Mouse (Mus musculus) liver, adult 2 months (tissue): ENCODE results near the gene 4931428L18Rik. TPM values are rescaled to one million over a fixed set of nuclear protein-coding genes. Genes with fewer than 3 reads are reported as not detected.
A peak's percentile ranks its signal among the peaks of the same experiment; 100 is the strongest.

Experiments
- DNase-seq: peaks from one replicate; pipeline ENCODE4 v3.0.0-alpha.2; 2011; ENCODE audit warnings: low read depth, low spot score; ENCODE audit errors: extremely low read depth
- H3K27ac ChIP-seq: fragments of 200-500 bp; replicated peaks from 2 replicates; pipeline ENCODE4 v1.5.1; 2012; ENCODE audit warnings: low read depth, mild to moderate bottlenecking, control low read depth, inconsistent platforms, low read length; ENCODE audit not compliant: insufficient read depth
- H3K27me3 ChIP-seq: fragments of 200-500 bp; 2 replicates; pipeline ENCODE4 v1.6.1; 2012; ENCODE audit warnings: mild to moderate bottlenecking, moderate library complexity, low read length, inconsistent platforms; ENCODE audit not compliant: control insufficient read depth, insufficient read depth
- H3K36me3 ChIP-seq: fragments of 200-500 bp; 2 replicates; pipeline ENCODE4 v1.6.1; 2012; ENCODE audit warnings: low read length, inconsistent platforms; ENCODE audit not compliant: control insufficient read depth, insufficient read depth
- H3K4me1 ChIP-seq: fragments of 200-500 bp; 2 replicates; pipeline ENCODE4 v1.6.1; 2011; ENCODE audit warnings: low read length; ENCODE audit not compliant: control insufficient read depth, insufficient read depth
- H3K4me3 ChIP-seq: fragments of 200-500 bp; 2 replicates; pipeline ENCODE4 v1.5.1; 2011; ENCODE audit warnings: low read depth, mild to moderate bottlenecking, control low read depth, low read length, moderate library complexity; ENCODE audit not compliant: insufficient read depth
- H3K79me2 ChIP-seq: fragments of 200-500 bp; 2 replicates; pipeline ENCODE4 v1.6.1; 2012; ENCODE audit warnings: inconsistent platforms, mild to moderate bottlenecking, low read length, moderate library complexity; ENCODE audit not compliant: control insufficient read depth, insufficient read depth
- H3K9ac ChIP-seq: fragments of 200-500 bp; 2 replicates; pipeline ENCODE4 v1.6.1; 2012; ENCODE audit warnings: low read depth, mild to moderate bottlenecking, control low read depth, inconsistent platforms, low read length
- CTCF ChIP-seq: fragments of 200-500 bp; IDR thresholded peaks from 2 replicates; pipeline ENCODE4 v1.5.1; 2011; ENCODE audit warnings: low read depth, low read length, control low read depth
- POLR2A ChIP-seq: fragments of 200-500 bp; IDR thresholded peaks from 2 replicates; pipeline ENCODE4 v1.6.1; 2011; ENCODE audit warnings: low read length, control low read depth; ENCODE audit not compliant: insufficient read depth; ENCODE audit errors: extremely low read depth
- WGBS: fragments of 180-500 bp; shearing (Covaris S2); methylation state at CpG from one replicate; pipeline ENCODE4 v1.1.7; 2018; 5-methylcytosine and 5-hydroxymethylcytosine counted together
- polyA plus RNA-seq: library from polyadenylated mRNA; depleted of rRNA; stranded (reverse); fragments of >200 nt; gene quantifications from 2 replicates; pipeline ENCODE4 v1.2.3, GENCODE M21; 2012
- total RNA-seq: library from RNA; depleted of rRNA; stranded (reverse); fragments of >200 nt; gene quantifications from 2 replicates; pipeline ENCODE4 v1.2.3, GENCODE M21; 2014

4931428L18Rik gene
- total and polyA plus RNA-seq, 2 experiments, result 0.31 to 0.55 TPM

GRCm38 (mm10) chr1:31094792-31095191 is 127.7 kb downstream of the 4931428L18Rik start:
- DNase-seq, result peak; percentile 97
- no peak for TF ChIP-seq POLR2A
- WGBS, result 25% methylated on average over 3 of the region's 3 CpGs
- Histone ChIP-seq H3K27me3 (no peaks in the 10 kb centered on the region), H3K9ac (peak overlapping the region; percentile 85), H3K27ac (peak overlapping the region; percentile 99), H3K4me1 (peaks cover 11% of the 10 kb centered on the region), H3K79me2 (no peaks in the 10 kb centered on the region; the same call in 1 of the 2 replicates), H3K4me3 (peak overlapping the region; percentile 41; the same call in 1 of the 2 replicates), H3K36me3 (no peaks in the 10 kb centered on the region)

GRCm38 (mm10) chr1:31093939-31094338 is 128.5 kb downstream of the 4931428L18Rik start:
- Histone ChIP-seq H3K4me3 (no peak overlapping the region), H3K27ac (peak overlapping the region; percentile 99), H3K36me3 (no peaks in the 10 kb centered on the region), H3K4me1 (peaks cover 11% of the 10 kb centered on the region), H3K9ac (peak overlapping the region; percentile 82), H3K27me3 (no peaks in the 10 kb centered on the region), H3K79me2 (no peaks in the 10 kb centered on the region; the same call in 1 of the 2 replicates)
- 43% methylated on average over 1 of the region's 1 CpGs for WGBS
- no peak for TF ChIP-seq CTCF
- no peak for TF ChIP-seq POLR2A
- peak; percentile 86 for DNase-seq

GRCm38 (mm10) chr1:31088686-31089085 is 133.8 kb downstream of the 4931428L18Rik start:
- DNase-seq, result no peak
- Histone ChIP-seq H3K4me3 (no peak overlapping the region), H3K36me3 (no peaks in the 10 kb centered on the region), H3K27ac (no peak overlapping the region), H3K27me3 (no peaks in the 10 kb centered on the region), H3K4me1 (peaks cover 4% of the 10 kb centered on the region), H3K79me2 (no peaks in the 10 kb centered on the region; the same call in 1 of the 2 replicates), H3K9ac (no peak overlapping the region)
- TF ChIP-seq CTCF, result no peak
- TF ChIP-seq POLR2A, result no peak
- WGBS, result 86% methylated on average over 4 of the region's 4 CpGs

- H3K4me1 ChIP-seq, result peaks cover 12% of the 10 kb centered on the region
- H3K27me3 ChIP-seq, result no peaks in the 10 kb centered on the region
- TF ChIP-seq POLR2A, result no peak
- TF ChIP-seq CTCF, result no peak
- H3K9ac ChIP-seq, result no peak overlapping the region
- H3K79me2 ChIP-seq, result no peaks in the 10 kb centered on the region
- H3K27ac ChIP-seq, result peak overlapping the region; percentile 77
- peak; percentile 99 for DNase-seq
- 31% methylated on average over 6 of the region's 6 CpGs for WGBS
- no peak overlapping the region for H3K4me3 ChIP-seq
- H3K36me3 ChIP-seq, result no peaks in the 10 kb centered on the region
Measured at GRCm38 (mm10) chr1:31072523-31073370, 149.7 kb downstream of the 4931428L18Rik start.

GRCm38 (mm10) chr1:31071209-31071608 is 151.3 kb downstream of the 4931428L18Rik start:
- Histone ChIP-seq H3K27me3 (no peaks in the 10 kb centered on the region), H3K36me3 (no peaks in the 10 kb centered on the region), H3K27ac (no peak overlapping the region), H3K9ac (no peak overlapping the region), H3K4me3 (no peak overlapping the region), H3K4me1 (peaks cover 12% of the 10 kb centered on the region), H3K79me2 (no peaks in the 10 kb centered on the region)
- WGBS, result 95% methylated on average over 2 of the region's 2 CpGs
- DNase-seq, result no peak
- TF ChIP-seq CTCF, result no peak
- TF ChIP-seq POLR2A, result no peak
